Mouse (Mus musculus): ENCODE measurements at regions not wholly inside any gene's neighbourhood (a gene's known extent, or its start where the extent isn't known, plus 50 kb on each side); places are given as distances from the start of the nearest gene placed in this dataset.

- TF ChIP-seq HCFC1 (IDR thresholded peaks at IDR 0.05; ENCODE audit: low read depth, low read length): no peak
- TF ChIP-seq POLR2A (IDR thresholded peaks at IDR 0.05; ENCODE audit: control insufficient read depth in 1 of 2, insufficient read depth in 1 of 2, low read depth in 1 of 2, low read length in 2 of 2, poor library complexity in 1 of 2): no peak
- no peak for TF ChIP-seq GABPA (IDR thresholded peaks at IDR 0.05; ENCODE audit: low read depth, low read length)
- no peak for TF ChIP-seq MAX (IDR thresholded peaks at IDR 0.05; ENCODE audit: low read length)
- no peak for TF ChIP-seq POLR2AphosphoS2 (IDR thresholded peaks at IDR 0.05; ENCODE audit: low read length)
- no peak for TF ChIP-seq UBTF (IDR thresholded peaks at IDR 0.05; ENCODE audit: borderline replicate concordance, insufficient read depth, low read depth, low read length)
- no peak for TF ChIP-seq ZMIZ1 (IDR thresholded peaks at IDR 0.05; ENCODE audit: low read depth, low read length)
- no peak for TF ChIP-seq ZC3H11A (IDR thresholded peaks at IDR 0.05; ENCODE audit: low read depth, low read length)
- no peak for TF ChIP-seq EP300 (IDR thresholded peaks at IDR 0.05; ENCODE audit: low read depth in 1 of 2, low read length in 2 of 2)
- TF ChIP-seq MAZ (IDR thresholded peaks at IDR 0.05; ENCODE audit: low read depth, low read length): no peak
- TF ChIP-seq RCOR1 (IDR thresholded peaks at IDR 0.05; ENCODE audit: low read depth, low read length): no peak
- TF ChIP-seq E2F4 (IDR thresholded peaks at IDR 0.05; ENCODE audit: borderline replicate concordance, low read depth, low read length): no peak
- no peak for TF ChIP-seq CTCF (IDR thresholded peaks at IDR 0.05 in 2 of 3, conservative IDR thresholded peaks at IDR 0.05 in 1 of 3; ENCODE audit: control insufficient read depth in 1 of 3, insufficient read depth in 1 of 3, low read depth in 2 of 3, low read length in 3 of 3, poor library complexity in 1 of 3, severe bottlenecking in 1 of 3)
These were observed 521.3 kb downstream of the Ptprc start for GRCm38 (mm10) chr1:137654171-137654570.

Measured in MEL (cell line).